Mouse (Mus musculus): ENCODE data around the gene Stk17b. TPM values are rescaled to one million over a fixed set of nuclear protein-coding genes. Genes with fewer than 3 reads are reported as not detected.

Gene Stk17b
- 4.9 and 6.2 TPM in 2 replicates for polyA plus RNA-seq (2015; fragmentation: Nextera tagmentation; extraction: Ambion mirVana)

DNA sequence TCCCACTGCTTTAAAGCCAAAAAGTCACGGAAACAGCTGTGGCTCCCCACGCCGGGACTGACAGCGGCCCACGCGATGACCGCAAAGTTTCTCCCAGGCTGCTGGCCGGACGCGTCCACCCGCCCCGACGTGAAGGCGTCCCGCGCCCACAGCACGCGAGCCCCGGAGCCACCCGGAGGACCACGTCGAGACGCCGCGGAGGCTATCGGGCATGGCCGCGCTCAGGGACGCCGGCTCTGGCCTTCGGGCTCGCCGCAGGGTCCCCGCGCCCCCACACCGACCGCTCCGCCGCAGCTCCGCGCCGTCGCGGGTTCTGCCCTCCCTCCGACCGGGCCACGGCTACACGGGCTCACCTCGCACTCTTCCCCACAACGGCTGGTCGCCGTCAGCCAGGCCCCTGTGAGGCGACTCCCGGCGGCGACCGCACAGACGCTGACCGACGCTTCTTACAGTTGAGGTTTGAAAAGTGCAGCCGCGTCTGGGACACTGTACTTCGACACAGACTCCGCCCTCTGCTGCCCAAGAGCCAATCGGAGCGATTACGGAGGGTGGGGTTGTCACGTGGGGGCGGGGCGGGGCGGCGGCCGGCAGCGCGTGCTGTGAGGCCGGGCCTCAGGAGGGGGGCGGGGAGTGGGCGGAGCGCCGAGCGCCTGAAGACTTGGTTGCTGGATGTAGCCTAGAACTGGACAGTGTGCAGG lies at the start of gene Stk17b:
Gene Stk17b (minus strand): TSS at position 504 of the 698 bp plus-strand sequence.
- Histone ChIP-seq H3K27ac (ENCODE audit: low read depth, low read length) (peak within 1 kb of the TSS; percentile 70), H3K27me3 (replicated peaks; ENCODE audit: control insufficient read depth, insufficient read depth, low read length) (no peaks in the 10 kb centered on the region; the same call in 1 of the 2 replicates), H3K4me1 (ENCODE audit: control insufficient read depth, insufficient read depth, low read depth, low read length) (peaks cover 7% of the 10 kb centered on the region), H3K4me2 (ENCODE audit: low read length) (peak within 1 kb of the TSS; percentile 93), H3K4me3 (ENCODE audit: low read length) (peak within 1 kb of the TSS; percentile 89), H3K9ac (ENCODE audit: low read depth, low read length) (peak within 1 kb of the TSS; percentile 75), H3K36me3 (ENCODE audit: control insufficient read depth, insufficient read depth, low read length) (no peaks in the 10 kb centered on the region), H3K9me3 (ENCODE audit: control insufficient read depth, low read length) (no peaks in the 10 kb centered on the region)
- ATAC-seq = peak; percentile 98
- WGBS = 0% methylated on average over 81 of the region's 81 CpGs

DNA sequence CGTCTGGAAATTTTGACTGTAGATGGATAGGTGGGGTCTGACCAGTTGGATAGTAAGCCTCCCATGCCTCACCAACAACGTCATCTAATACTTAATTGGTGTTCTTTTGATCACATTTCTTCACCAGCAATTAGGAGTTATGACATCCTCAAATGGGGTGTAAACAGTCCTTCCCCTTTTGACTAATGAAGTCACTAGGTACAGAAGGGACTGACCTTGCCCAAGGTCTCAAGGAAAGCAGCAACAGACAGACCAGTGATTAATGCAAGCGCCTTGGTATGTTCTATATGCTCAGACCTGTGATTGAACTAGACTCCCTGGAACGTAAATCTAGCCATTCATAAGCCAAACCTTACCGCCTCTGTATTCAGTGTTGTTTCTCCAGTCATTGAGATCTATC lies 45.3 kb upstream of the Stk17b start:
- Histone ChIP-seq H3K9me3 (ENCODE audit: control insufficient read depth, low read length) (no peaks in the 10 kb centered on the region), H3K4me2 (ENCODE audit: low read length) (no peak overlapping the region), H3K27ac (ENCODE audit: low read depth, low read length) (no peak overlapping the region), H3K4me1 (ENCODE audit: control insufficient read depth, insufficient read depth, low read depth, low read length) (no peaks in the 10 kb centered on the region), H3K9ac (ENCODE audit: low read depth, low read length) (no peak overlapping the region), H3K36me3 (ENCODE audit: control insufficient read depth, insufficient read depth, low read length) (peaks cover 14% of the 10 kb centered on the region; the same call in 1 of the 2 replicates), H3K4me3 (ENCODE audit: low read length) (no peak overlapping the region), H3K27me3 (replicated peaks; ENCODE audit: control insufficient read depth, insufficient read depth, low read length) (no peaks in the 10 kb centered on the region)
- 85% methylated on average over 5 of the region's 5 CpGs for WGBS
- ATAC-seq = no peak

DNA sequence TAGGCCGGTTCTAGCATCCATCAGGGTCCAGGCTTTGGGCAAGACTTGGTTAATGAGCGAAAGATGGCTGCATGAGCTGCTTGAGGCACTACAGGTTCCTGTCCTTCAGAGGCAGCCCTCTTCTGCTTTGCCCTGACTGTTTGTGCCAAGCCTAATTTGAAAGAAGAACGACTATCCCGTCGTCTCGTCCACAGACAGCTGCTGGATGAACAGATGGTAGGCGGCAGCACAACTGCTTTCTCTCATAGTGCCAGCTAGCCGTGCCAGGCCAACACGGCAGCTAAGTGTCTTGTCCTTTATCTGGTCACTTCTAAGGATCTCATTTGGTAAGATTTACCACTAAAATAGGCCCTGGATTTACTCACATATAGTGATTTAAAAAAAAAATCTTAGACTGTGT lies 44.1 kb upstream of the Stk17b start:
- Histone ChIP-seq H3K4me2 (ENCODE audit: low read length) (no peak overlapping the region), H3K36me3 (ENCODE audit: control insufficient read depth, insufficient read depth, low read length) (peaks cover 14% of the 10 kb centered on the region; the same call in 1 of the 2 replicates), H3K9ac (ENCODE audit: low read depth, low read length) (no peak overlapping the region), H3K4me3 (ENCODE audit: low read length) (no peak overlapping the region), H3K27ac (ENCODE audit: low read depth, low read length) (no peak overlapping the region; the same call in 1 of the 2 replicates), H3K9me3 (ENCODE audit: control insufficient read depth, low read length) (no peaks in the 10 kb centered on the region), H3K27me3 (replicated peaks; ENCODE audit: control insufficient read depth, insufficient read depth, low read length) (no peaks in the 10 kb centered on the region), H3K4me1 (ENCODE audit: control insufficient read depth, insufficient read depth, low read depth, low read length) (peaks cover 3% of the 10 kb centered on the region)
- WGBS = 58% methylated on average over 9 of the region's 9 CpGs
- ATAC-seq = peak; percentile 83

DNA sequence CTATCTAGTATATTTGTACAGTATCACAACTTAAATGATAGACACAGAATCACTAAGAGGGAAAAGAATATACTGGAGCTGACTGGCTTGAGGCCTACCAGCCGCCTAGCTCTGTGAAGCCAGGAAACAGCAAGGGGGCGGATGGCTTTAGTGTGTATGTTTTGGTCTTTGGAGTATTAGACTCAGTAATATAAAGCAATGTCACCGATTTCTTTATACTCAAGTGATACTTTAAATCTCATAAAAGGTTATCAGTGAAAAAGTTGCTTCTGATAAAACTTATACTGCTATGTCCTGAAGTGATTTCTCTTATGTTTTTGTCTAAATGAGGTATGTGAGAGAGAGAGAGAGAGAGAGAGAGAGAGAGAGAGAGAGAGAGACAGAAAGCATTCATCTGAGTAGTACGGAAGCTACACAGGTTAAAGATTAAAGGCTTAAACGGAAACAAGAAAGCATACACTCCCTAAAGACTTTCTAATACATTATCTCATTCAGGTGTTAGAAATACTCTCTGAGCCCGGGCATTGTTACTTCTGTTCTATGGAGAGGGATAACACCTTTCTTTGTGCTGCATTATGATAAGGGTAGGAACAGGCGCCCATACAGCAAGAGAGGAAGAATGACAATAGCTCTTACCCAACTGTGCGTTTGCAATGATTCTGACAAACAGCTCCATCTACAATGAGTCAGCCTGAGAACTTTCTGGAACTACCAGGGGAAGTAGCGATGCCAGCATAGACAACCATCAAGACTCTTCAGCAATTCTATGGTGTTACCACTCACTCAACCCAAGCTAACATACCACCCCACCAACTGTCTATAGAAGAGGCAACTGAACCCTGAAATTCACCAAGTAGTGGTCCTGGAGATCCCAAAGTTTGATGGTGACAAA lies 39.7 kb upstream of the Stk17b start:
- H3K36me3 ChIP-seq (ENCODE audit: control insufficient read depth, insufficient read depth, low read length) = peaks cover 2% of the 10 kb centered on the region; the same call in 1 of the 2 replicates
- H3K4me1 ChIP-seq (ENCODE audit: control insufficient read depth, insufficient read depth, low read depth, low read length) = peaks cover 9% of the 10 kb centered on the region
- 83% methylated on average over 9 of the region's 9 CpGs for WGBS
- H3K27me3 ChIP-seq (replicated peaks; ENCODE audit: control insufficient read depth, insufficient read depth, low read length) = no peaks in the 10 kb centered on the region
- no peak overlapping the region for H3K9ac ChIP-seq (ENCODE audit: low read depth, low read length)
- no peaks in the 10 kb centered on the region for H3K9me3 ChIP-seq (ENCODE audit: control insufficient read depth, low read length)
- H3K4me2 ChIP-seq (ENCODE audit: low read length) = no peak overlapping the region
- H3K27ac ChIP-seq (ENCODE audit: low read depth, low read length) = no peak overlapping the region
- H3K4me3 ChIP-seq (ENCODE audit: low read length) = no peak overlapping the region
- no peak for ATAC-seq

DNA sequence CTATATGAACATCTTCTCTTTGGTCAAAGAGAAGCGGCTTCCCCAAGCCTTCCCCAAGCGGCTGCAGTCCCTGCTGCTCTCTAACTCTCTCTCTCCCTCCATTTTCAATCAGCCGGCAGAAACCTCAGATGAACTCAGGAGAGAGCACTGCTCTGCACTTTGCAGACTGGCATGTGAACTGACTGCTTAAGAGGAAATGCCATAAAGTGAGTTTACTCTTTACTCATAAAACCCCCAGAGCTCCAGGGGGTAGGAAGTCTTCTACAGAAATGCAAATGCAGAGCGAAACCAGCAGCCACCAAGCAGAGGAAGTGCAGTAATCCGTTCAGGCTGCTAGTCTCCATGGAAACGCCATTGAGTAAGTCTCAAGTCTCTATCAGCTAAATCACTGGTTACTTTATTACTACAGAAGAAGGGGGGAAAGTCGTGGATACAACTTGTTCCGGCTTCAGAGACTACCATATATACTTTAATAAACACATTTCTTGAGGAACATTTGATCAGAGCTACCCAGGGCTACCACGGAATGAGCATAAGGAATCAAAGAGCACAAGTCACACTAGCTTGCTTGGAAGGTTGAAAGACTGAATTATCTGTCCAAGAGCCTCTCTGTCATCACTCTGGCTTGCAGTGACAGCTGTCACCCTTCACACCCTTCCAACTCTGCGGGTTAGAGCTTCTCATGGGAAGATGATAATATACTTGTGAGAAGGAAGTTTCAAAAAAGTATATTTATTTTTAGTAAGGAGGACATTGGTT lies 38.8 kb upstream of the Stk17b start:
- Histone ChIP-seq H3K27ac (ENCODE audit: low read depth, low read length) (peak overlapping the region; percentile 58), H3K36me3 (ENCODE audit: control insufficient read depth, insufficient read depth, low read length) (peaks cover 2% of the 10 kb centered on the region; the same call in 1 of the 2 replicates), H3K4me2 (ENCODE audit: low read length) (peak overlapping the region; percentile 48), H3K9me3 (ENCODE audit: control insufficient read depth, low read length) (no peaks in the 10 kb centered on the region), H3K9ac (ENCODE audit: low read depth, low read length) (no peak overlapping the region), H3K4me3 (ENCODE audit: low read length) (no peak overlapping the region), H3K4me1 (ENCODE audit: control insufficient read depth, insufficient read depth, low read depth, low read length) (peaks cover 9% of the 10 kb centered on the region), H3K27me3 (replicated peaks; ENCODE audit: control insufficient read depth, insufficient read depth, low read length) (no peaks in the 10 kb centered on the region)
- ATAC-seq = peak; percentile 95
- 2% methylated on average over 10 of the region's 10 CpGs for WGBS

DNA sequence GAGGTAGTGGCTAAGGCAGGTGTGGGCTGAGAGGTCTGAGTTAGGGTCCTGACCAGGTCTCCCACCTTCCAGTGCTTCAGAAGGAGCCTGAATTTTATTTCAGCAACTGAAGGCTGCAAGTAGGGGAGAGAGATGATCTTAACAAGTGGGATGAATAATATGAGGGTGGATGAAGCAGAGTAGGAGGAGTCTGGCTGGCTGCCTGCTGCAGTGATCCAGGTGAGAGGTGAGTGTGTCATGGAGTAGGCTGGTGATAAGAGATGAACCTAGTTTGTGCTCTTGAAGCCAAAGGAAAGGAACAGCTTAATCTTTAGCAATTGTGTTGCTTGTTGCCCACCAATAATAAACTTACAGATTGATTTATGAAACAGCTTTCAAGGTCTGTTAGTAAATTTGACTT lies 37.0 kb upstream of the Stk17b start:
- H3K9ac ChIP-seq (ENCODE audit: low read depth, low read length) = no peak overlapping the region
- H3K9me3 ChIP-seq (ENCODE audit: control insufficient read depth, low read length) = no peaks in the 10 kb centered on the region
- H3K4me1 ChIP-seq (ENCODE audit: control insufficient read depth, insufficient read depth, low read depth, low read length) = peaks cover 9% of the 10 kb centered on the region
- H3K27ac ChIP-seq (ENCODE audit: low read depth, low read length) = no peak overlapping the region
- H3K4me2 ChIP-seq (ENCODE audit: low read length) = no peak overlapping the region
- H3K4me3 ChIP-seq (ENCODE audit: low read length) = no peak overlapping the region
- no peaks in the 10 kb centered on the region for H3K27me3 ChIP-seq (replicated peaks; ENCODE audit: control insufficient read depth, insufficient read depth, low read length)
- H3K36me3 ChIP-seq (ENCODE audit: control insufficient read depth, insufficient read depth, low read length) = peaks cover 2% of the 10 kb centered on the region; the same call in 1 of the 2 replicates
- no peak for ATAC-seq

DNA sequence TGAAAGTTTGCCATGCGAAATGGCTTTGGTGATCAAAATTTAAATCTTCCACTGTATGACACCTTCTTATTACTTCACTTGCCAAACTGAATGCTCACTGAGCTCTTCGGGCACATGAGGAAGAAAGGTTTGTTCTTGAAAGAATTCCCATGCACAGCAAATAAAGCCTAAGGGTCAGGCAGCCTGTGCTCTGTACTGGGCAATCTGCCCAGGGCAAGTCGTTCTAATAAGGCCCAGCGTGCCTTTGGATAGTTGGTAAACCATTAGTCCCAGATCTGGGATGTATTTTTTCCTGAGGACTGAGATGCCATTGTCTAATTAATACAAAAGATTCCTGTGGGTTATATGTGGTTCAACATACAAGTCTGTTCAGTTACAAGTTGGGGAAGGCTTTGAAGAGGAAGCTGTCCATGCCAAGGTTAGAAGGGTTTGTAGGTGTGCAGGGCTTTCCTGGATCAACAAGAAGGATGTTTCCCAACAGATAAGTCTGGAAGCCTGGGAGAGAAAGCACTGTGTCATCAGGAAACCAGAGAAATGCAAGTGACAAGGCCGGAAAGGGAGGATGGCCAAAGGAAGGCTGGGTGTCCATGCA lies 35.1 kb upstream of the Stk17b start:
- H3K4me3 ChIP-seq (ENCODE audit: low read length) = no peak overlapping the region
- WGBS = 63% methylated on average over 5 of the region's 5 CpGs
- no peak overlapping the region for H3K4me2 ChIP-seq (ENCODE audit: low read length)
- H3K27ac ChIP-seq (ENCODE audit: low read depth, low read length) = no peak overlapping the region
- no peak for ATAC-seq
- H3K27me3 ChIP-seq (replicated peaks; ENCODE audit: control insufficient read depth, insufficient read depth, low read length) = no peaks in the 10 kb centered on the region
- no peaks in the 10 kb centered on the region for H3K36me3 ChIP-seq (ENCODE audit: control insufficient read depth, insufficient read depth, low read length)
- peaks cover 9% of the 10 kb centered on the region for H3K4me1 ChIP-seq (ENCODE audit: control insufficient read depth, insufficient read depth, low read depth, low read length)
- H3K9ac ChIP-seq (ENCODE audit: low read depth, low read length) = no peak overlapping the region
- H3K9me3 ChIP-seq (ENCODE audit: control insufficient read depth, low read length) = no peaks in the 10 kb centered on the region

DNA sequence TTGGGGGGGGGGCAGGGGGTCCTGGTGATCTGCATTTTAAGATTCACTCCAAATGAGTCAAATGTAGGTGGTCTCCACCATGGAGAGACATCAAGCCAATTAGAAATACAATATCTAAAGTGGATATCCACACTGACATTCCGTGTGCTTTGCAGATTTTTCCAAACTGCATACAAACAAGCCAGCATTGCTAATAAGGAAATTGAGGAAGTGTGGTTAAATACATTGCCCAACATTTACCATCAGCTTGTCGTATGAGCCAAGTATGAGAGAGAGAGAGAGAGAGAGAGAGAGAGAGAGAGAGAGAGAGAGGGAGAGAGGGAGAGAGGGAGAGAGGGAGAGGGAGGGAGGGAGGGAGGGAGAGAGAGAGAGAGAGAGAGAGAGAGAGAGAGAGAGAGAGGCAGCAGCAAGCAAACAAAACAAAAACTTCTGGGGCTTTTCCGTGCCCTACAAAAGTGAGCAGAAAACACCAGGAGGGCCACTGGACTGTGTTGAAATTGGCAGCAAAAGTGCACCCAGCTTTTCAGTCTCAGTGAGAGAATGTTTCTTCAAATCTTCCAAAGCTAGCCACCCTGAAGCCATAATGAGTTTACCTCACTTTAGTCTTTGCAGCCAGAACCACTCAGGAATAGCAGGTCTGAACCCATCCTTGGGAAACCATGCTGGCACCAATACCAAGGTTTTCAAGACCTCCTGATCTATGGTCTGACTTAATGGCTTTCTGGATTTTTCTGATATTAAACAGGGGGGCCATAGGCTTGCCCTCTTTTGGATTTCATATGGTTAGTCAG lies 33.2 kb upstream of the Stk17b start:
- Histone ChIP-seq H3K27ac (ENCODE audit: low read depth, low read length) (no peak overlapping the region), H3K9ac (ENCODE audit: low read depth, low read length) (no peak overlapping the region), H3K4me3 (ENCODE audit: low read length) (no peak overlapping the region), H3K4me2 (ENCODE audit: low read length) (no peak overlapping the region), H3K27me3 (replicated peaks; ENCODE audit: control insufficient read depth, insufficient read depth, low read length) (no peaks in the 10 kb centered on the region), H3K36me3 (ENCODE audit: control insufficient read depth, insufficient read depth, low read length) (no peaks in the 10 kb centered on the region), H3K4me1 (ENCODE audit: control insufficient read depth, insufficient read depth, low read depth, low read length) (no peaks in the 10 kb centered on the region; the same call in 1 of the 2 replicates), H3K9me3 (ENCODE audit: control insufficient read depth, low read length) (no peaks in the 10 kb centered on the region)
- ATAC-seq = no peak
- 43% methylated on average over 3 of the region's 3 CpGs for WGBS

Data from hindbrain, embryonic 16.5 days (tissue).